Mouse (Mus musculus) ES-E14 (cell line): ENCODE data around the gene Cdk13. TPM values are rescaled to one million over a fixed set of nuclear protein-coding genes. Genes with fewer than 3 reads are reported as not detected.

Experiments
- DNase-seq: peaks from one replicate; pipeline ENCODE4 v3.0.0-alpha.2; 2013; ENCODE audit warnings: low read depth, low spot score
- H3K27ac ChIP-seq: 2 replicates; pipeline ENCODE4 v1.5.1; 2012; ENCODE audit warnings: low read depth, mild to moderate bottlenecking, low read length, moderate library complexity, mixed read lengths; ENCODE audit not compliant: poor library complexity, insufficient read depth, severe bottlenecking
- H3K36me3 ChIP-seq: 2 replicates; pipeline ENCODE4 v1.6.1; 2012; ENCODE audit warnings: mild to moderate bottlenecking, low read length, moderate library complexity, mixed read lengths; ENCODE audit not compliant: control insufficient read depth, poor library complexity, insufficient read depth, severe bottlenecking
- H3K4me1 ChIP-seq, 2 experiments: fragments of 150-350 bp in 1 of 2; sonication (generic) in 1 of 2; 2 replicates each; pipeline ENCODE4 v1.6.1; 2012; ENCODE audit warnings: low read length in 2 of 2, mild to moderate bottlenecking in 1 of 2, mixed read lengths in 1 of 2; ENCODE audit not compliant: control insufficient read depth in 2 of 2, insufficient read depth in 2 of 2, poor library complexity in 1 of 2
- H3K4me3 ChIP-seq, 2 experiments: fragments of 150-350 bp in 1 of 2; sonication (generic) in 1 of 2; 2 replicates each; pipeline ENCODE4 v1.5.1; 2012; ENCODE audit warnings: low read length in 2 of 2, low read depth in 1 of 2, mild to moderate bottlenecking in 1 of 2, mixed read lengths in 1 of 2; ENCODE audit not compliant: insufficient read depth in 1 of 2, poor library complexity in 1 of 2, severe bottlenecking in 1 of 2
- H3K9ac ChIP-seq: 2 replicates; pipeline ENCODE4 v1.6.1; 2012; ENCODE audit warnings: low read depth, mild to moderate bottlenecking, low read length, mixed read lengths; ENCODE audit not compliant: poor library complexity, insufficient read depth, severe bottlenecking
- H3K9me3 ChIP-seq: fragments of 150-350 bp; sonication (generic); 2 replicates; pipeline ENCODE4 v1.6.1; 2012; ENCODE audit warnings: low read depth, mild to moderate bottlenecking, low read length; ENCODE audit not compliant: control insufficient read depth, insufficient read depth
- CHD2 ChIP-seq: IDR thresholded peaks from 2 replicates; pipeline ENCODE4 v1.6.1; 2014; ENCODE audit warnings: mild to moderate bottlenecking, low read depth, low read length, inconsistent platforms
- HCFC1 ChIP-seq: IDR thresholded peaks from 2 replicates; pipeline ENCODE4 v1.6.1; 2012; ENCODE audit warnings: low read length, inconsistent platforms, borderline replicate concordance; ENCODE audit not compliant: insufficient read depth
- MAFK ChIP-seq: IDR thresholded peaks from 2 replicates; pipeline ENCODE4 v1.6.1; 2014; ENCODE audit warnings: mild to moderate bottlenecking, low read depth, low read length, inconsistent platforms; ENCODE audit not compliant: insufficient read depth
- ZC3H11A ChIP-seq: IDR thresholded peaks from 2 replicates; pipeline ENCODE4 v1.6.1; 2012; ENCODE audit warnings: low read depth, mild to moderate bottlenecking, inconsistent platforms, low read length, borderline replicate concordance
- ZNF384 ChIP-seq: IDR thresholded peaks from 2 replicates; pipeline ENCODE4 v1.6.1; 2012; ENCODE audit warnings: low read depth, low read length, inconsistent platforms
- in situ Hi-C, 2 experiments: fragments of 600-800 bp; cut with MboI; formaldehyde crosslinking; loops; one replicate each; pipeline ENCODE4 v1.15.1; 2025; ENCODE audit warnings: low sequenced_read_pairs in 2 of 2, inconsistent platforms in 1 of 2; ENCODE audit not compliant: unreplicated experiment in 2 of 2
- total RNA-seq: library from RNA; depleted of rRNA; stranded (reverse); fragments of 300-350 nt; gene quantifications from 2 replicates; pipeline ENCODE4 v1.2.3, GENCODE M21; 2012

Cdk13 gene
- total RNA-seq, 1 experiment, result 50.7 TPM

GRCm38 (mm10) chr13:17705188-17705826 lies 99.6 kb downstream of the Cdk13 start:
- no peak for TF ChIP-seq ZNF384
- no peak for TF ChIP-seq HCFC1
- no peak for TF ChIP-seq ZC3H11A
- TF ChIP-seq MAFK, result no peak
- TF ChIP-seq CHD2, result no peak
- no peaks in the 10 kb centered on the region for H3K9me3 ChIP-seq
- H3K27ac ChIP-seq, result no peak overlapping the region
- no peak overlapping the region for H3K9ac ChIP-seq
- no peaks in the 10 kb centered on the region for H3K36me3 ChIP-seq
- H3K4me3 ChIP-seq, result no peak overlapping the region
- in situ Hi-C loops, result no loop called here
- DNase-seq, result no peak
- H3K4me1 ChIP-seq, result peaks cover 4 to 7% of the 10 kb centered on the region in 2 experiments; a peak in 3 of 4 replicates

GRCm38 (mm10) chr13:17702311-17702710 lies 102.6 kb downstream of the Cdk13 start:
- peaks cover 3% of the 10 kb centered on the region; the same call in 1 of the 2 replicates for H3K36me3 ChIP-seq
- in situ Hi-C loops, result no loop called here
- H3K4me1 ChIP-seq, result peaks cover 7 to 16% of the 10 kb centered on the region in 2 experiments
- no peak overlapping the region for H3K27ac ChIP-seq
- DNase-seq, result no peak
- no peak overlapping the region for H3K4me3 ChIP-seq
- no peak overlapping the region for H3K9ac ChIP-seq
- TF ChIP-seq ZC3H11A (no peak), ZNF384 (no peak)
- no peaks in the 10 kb centered on the region for H3K9me3 ChIP-seq

GRCm38 (mm10) chr13:17701322-17701721 lies 103.6 kb downstream of the Cdk13 start:
- H3K9me3 ChIP-seq, result no peaks in the 10 kb centered on the region
- in situ Hi-C loops, result no loop called here
- DNase-seq, result no peak
- no peak overlapping the region for H3K4me3 ChIP-seq
- peaks cover 3% of the 10 kb centered on the region; the same call in 1 of the 2 replicates for H3K36me3 ChIP-seq
- H3K9ac ChIP-seq, result no peak overlapping the region
- no peak for TF ChIP-seq ZNF384
- TF ChIP-seq HCFC1, result no peak
- no peak for TF ChIP-seq CHD2
- TF ChIP-seq MAFK, result no peak
- TF ChIP-seq ZC3H11A, result no peak
- H3K27ac ChIP-seq, result no peak overlapping the region
- H3K4me1 ChIP-seq, result peaks cover 7 to 16% of the 10 kb centered on the region in 2 experiments

- peak; percentile 21 for DNase-seq
- in situ Hi-C loops, result no loop called here
- peaks cover 3% of the 10 kb centered on the region; the same call in 1 of the 2 replicates for H3K36me3 ChIP-seq
- no peak overlapping the region for H3K27ac ChIP-seq
- H3K9me3 ChIP-seq, result no peaks in the 10 kb centered on the region
- H3K9ac ChIP-seq, result no peak overlapping the region
- TF ChIP-seq ZNF384 (peak; percentile 91), CHD2 (no peak)
- no peak overlapping the region for H3K4me3 ChIP-seq
- peaks cover 7 to 16% of the 10 kb centered on the region in 2 experiments for H3K4me1 ChIP-seq
These were observed 104.7 kb downstream of the Cdk13 start for GRCm38 (mm10) chr13:17700090-17700715.

- Histone ChIP-seq H3K9ac (peak overlapping the region; percentile 93), H3K9me3 (no peaks in the 10 kb centered on the region), H3K36me3 (peaks cover 3% of the 10 kb centered on the region; the same call in 1 of the 2 replicates), H3K4me1 (peaks cover 3 to 14% of the 10 kb centered on the region in 2 experiments), H3K27ac (peak overlapping the region; percentile 95), H3K4me3 (peak overlapping the region; percentile 63 to 86)
- TF ChIP-seq ZNF384 (no peak), MAFK (no peak), ZC3H11A (no peak), CHD2 (no peak), HCFC1 (no peak)
- peak; percentile 7 for DNase-seq
- in situ Hi-C loops, result no loop called here
These were observed 108.9 kb downstream of the Cdk13 start for GRCm38 (mm10) chr13:17695898-17696580.
